Mouse (Mus musculus): Measurements from ENCODE around the gene Casp14. TPM values are rescaled to one million over a fixed set of nuclear protein-coding genes. Genes with fewer than 3 reads are reported as not detected.

Gene Casp14
- polyA plus RNA-seq, 2 experiments: 3.2 to 8.8 TPM

DNA sequence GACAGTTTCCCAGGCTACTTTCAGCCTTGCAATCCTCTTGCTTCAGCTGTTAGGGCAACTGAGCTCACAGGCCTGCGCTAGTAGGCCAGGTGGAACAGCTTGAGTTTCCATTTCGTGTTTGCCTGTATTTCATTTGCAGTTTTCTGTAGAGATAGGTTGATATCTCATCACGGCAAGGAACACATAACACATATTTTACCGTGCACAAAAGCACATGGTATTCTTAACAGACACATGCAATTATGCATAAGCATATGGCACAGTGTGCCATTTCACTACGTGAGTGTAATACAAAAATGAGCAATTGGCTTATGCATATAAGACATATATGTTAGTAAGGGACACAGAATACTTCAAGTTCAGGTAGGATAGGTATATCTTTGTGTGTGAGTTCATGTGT, 9.8 kb upstream of the Casp14 start:
- ATAC-seq (ENCODE audit: low FRiP score, low read depth) (no peak), DNase-seq (ENCODE audit: low spot score) (no peak)
- Histone ChIP-seq H3K27me3 (ENCODE audit: control insufficient read depth, insufficient read depth, low read length) (no peaks in the 10 kb centered on the region), H3K4me1 (ENCODE audit: control insufficient read depth, insufficient read depth, low read length) (no peaks in the 10 kb centered on the region), H3K36me3 (ENCODE audit: control insufficient read depth, insufficient read depth, low read length) (no peaks in the 10 kb centered on the region), H3K9ac (ENCODE audit: low read depth, low read length, severe bottlenecking) (no peak overlapping the region), H3K4me2 (replicated peaks; ENCODE audit: low read depth, low read length, severe bottlenecking) (no peak overlapping the region), H3K9me3 (ENCODE audit: control insufficient read depth, low read length) (no peaks in the 10 kb centered on the region), H3K4me3 (replicated peaks; ENCODE audit: low read length) (no peak overlapping the region), H3K27ac (replicated peaks; ENCODE audit: low read depth, low read length) (no peak overlapping the region)
- no peak for TF ChIP-seq POLR2A (IDR thresholded peaks at IDR 0.05; ENCODE audit: borderline replicate concordance, extremely low read depth, insufficient read depth, insufficient read length)
- 77% methylated on average over 5 of the region's 5 CpGs for WGBS

GRCm38 (mm10) chr10:78727035-78727434, 8.9 kb upstream of the Casp14 start:
- 54% methylated on average over 3 of the region's 3 CpGs for WGBS
- no peak for TF ChIP-seq POLR2A (IDR thresholded peaks at IDR 0.05; ENCODE audit: borderline replicate concordance, extremely low read depth, insufficient read depth, insufficient read length)
- ATAC-seq (ENCODE audit: low FRiP score, low read depth) (no peak), DNase-seq (ENCODE audit: low spot score) (peak; percentile 66)
- no peak overlapping the region for H3K4me3 ChIP-seq (replicated peaks; ENCODE audit: low read length)
- no peak overlapping the region for H3K27ac ChIP-seq (replicated peaks; ENCODE audit: low read depth, low read length)
- no peaks in the 10 kb centered on the region for H3K9me3 ChIP-seq (ENCODE audit: control insufficient read depth, low read length)
- no peaks in the 10 kb centered on the region for H3K4me1 ChIP-seq (ENCODE audit: control insufficient read depth, insufficient read depth, low read length)
- H3K9ac ChIP-seq (ENCODE audit: low read depth, low read length, severe bottlenecking): no peak overlapping the region
- H3K27me3 ChIP-seq (ENCODE audit: control insufficient read depth, insufficient read depth, low read length): no peaks in the 10 kb centered on the region
- H3K36me3 ChIP-seq (ENCODE audit: control insufficient read depth, insufficient read depth, low read length): no peaks in the 10 kb centered on the region
- no peak overlapping the region for H3K4me2 ChIP-seq (replicated peaks; ENCODE audit: low read depth, low read length, severe bottlenecking)

DNA sequence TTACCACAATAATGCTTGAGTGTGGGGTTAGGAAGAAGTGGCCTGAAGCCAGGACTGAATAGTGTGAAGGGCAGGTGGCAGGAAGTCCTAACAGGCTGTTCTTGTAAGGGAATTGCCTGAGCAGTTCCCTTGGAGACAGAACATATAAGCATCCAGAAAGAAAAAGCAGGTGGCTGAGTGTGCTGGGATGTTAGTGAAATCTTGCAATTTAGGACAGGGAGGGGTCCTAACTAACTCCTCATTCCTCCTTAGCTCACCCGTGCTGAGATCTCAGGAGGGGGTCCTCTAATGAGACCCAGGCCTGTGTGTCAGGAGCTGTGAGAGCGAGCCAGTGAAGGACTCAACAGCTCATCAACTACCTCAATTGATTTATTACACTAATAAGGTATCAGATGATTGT, 5.3 kb upstream of the Casp14 start:
- TF ChIP-seq POLR2A (IDR thresholded peaks at IDR 0.05; ENCODE audit: borderline replicate concordance, extremely low read depth, insufficient read depth, insufficient read length): no peak
- H3K9ac ChIP-seq (ENCODE audit: low read depth, low read length, severe bottlenecking): no peak overlapping the region
- H3K27ac ChIP-seq (replicated peaks; ENCODE audit: low read depth, low read length): no peak overlapping the region
- H3K27me3 ChIP-seq (ENCODE audit: control insufficient read depth, insufficient read depth, low read length): no peaks in the 10 kb centered on the region
- peak; percentile 60; the same call in 1 of the 2 replicates for ATAC-seq (ENCODE audit: low FRiP score, low read depth)
- no peaks in the 10 kb centered on the region for H3K4me1 ChIP-seq (ENCODE audit: control insufficient read depth, insufficient read depth, low read length)
- no peak overlapping the region for H3K4me3 ChIP-seq (replicated peaks; ENCODE audit: low read length)
- H3K4me2 ChIP-seq (replicated peaks; ENCODE audit: low read depth, low read length, severe bottlenecking): no peak overlapping the region
- DNase-seq (ENCODE audit: low spot score): no peak
- H3K9me3 ChIP-seq (ENCODE audit: control insufficient read depth, low read length): no peaks in the 10 kb centered on the region
- 7% methylated on average over 2 of the region's 2 CpGs for WGBS
- no peaks in the 10 kb centered on the region for H3K36me3 ChIP-seq (ENCODE audit: control insufficient read depth, insufficient read depth, low read length)

DNA sequence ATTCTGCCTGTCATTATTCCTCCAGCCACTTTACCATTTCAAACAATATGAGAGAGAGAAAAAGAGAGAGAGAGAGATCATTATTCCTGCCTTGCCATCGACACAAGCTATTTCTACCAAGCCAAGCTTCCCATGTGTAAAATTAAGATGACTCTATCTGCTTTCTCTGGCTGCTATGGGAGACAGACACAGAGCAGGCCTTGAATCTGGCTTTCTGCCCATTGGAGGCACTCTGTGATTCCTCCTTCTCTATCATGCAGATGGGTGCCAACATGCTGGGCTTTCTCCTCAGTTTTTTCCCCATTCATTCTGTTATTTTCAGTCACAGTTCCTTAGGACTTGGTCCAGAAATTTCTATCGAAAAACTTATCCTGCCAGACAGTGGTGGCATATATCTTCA, 4.6 kb upstream of the Casp14 start:
- TF ChIP-seq POLR2A (IDR thresholded peaks at IDR 0.05; ENCODE audit: borderline replicate concordance, extremely low read depth, insufficient read depth, insufficient read length): no peak
- H3K36me3 ChIP-seq (ENCODE audit: control insufficient read depth, insufficient read depth, low read length): no peaks in the 10 kb centered on the region
- 79% methylated on average over 2 of the region's 2 CpGs for WGBS
- DNase-seq (ENCODE audit: low spot score) (no peak), ATAC-seq (ENCODE audit: low FRiP score, low read depth) (no peak)
- H3K27ac ChIP-seq (replicated peaks; ENCODE audit: low read depth, low read length): no peak overlapping the region
- H3K9ac ChIP-seq (ENCODE audit: low read depth, low read length, severe bottlenecking): no peak overlapping the region
- H3K9me3 ChIP-seq (ENCODE audit: control insufficient read depth, low read length): no peaks in the 10 kb centered on the region
- no peaks in the 10 kb centered on the region for H3K4me1 ChIP-seq (ENCODE audit: control insufficient read depth, insufficient read depth, low read length)
- H3K27me3 ChIP-seq (ENCODE audit: control insufficient read depth, insufficient read depth, low read length): no peaks in the 10 kb centered on the region
- no peak overlapping the region for H3K4me2 ChIP-seq (replicated peaks; ENCODE audit: low read depth, low read length, severe bottlenecking)
- no peak overlapping the region for H3K4me3 ChIP-seq (replicated peaks; ENCODE audit: low read length)

- no peak overlapping the region for H3K27ac ChIP-seq (replicated peaks; ENCODE audit: low read depth, low read length)
- H3K36me3 ChIP-seq (ENCODE audit: control insufficient read depth, insufficient read depth, low read length): no peaks in the 10 kb centered on the region
- 79% methylated on average over 5 of the region's 5 CpGs for WGBS
- no peak for TF ChIP-seq POLR2A (IDR thresholded peaks at IDR 0.05; ENCODE audit: borderline replicate concordance, extremely low read depth, insufficient read depth, insufficient read length)
- no peaks in the 10 kb centered on the region for H3K27me3 ChIP-seq (ENCODE audit: control insufficient read depth, insufficient read depth, low read length)
- H3K9ac ChIP-seq (ENCODE audit: low read depth, low read length, severe bottlenecking): no peak overlapping the region
- H3K4me3 ChIP-seq (replicated peaks; ENCODE audit: low read length): no peak overlapping the region
- DNase-seq (ENCODE audit: low spot score): no peak
- H3K4me2 ChIP-seq (replicated peaks; ENCODE audit: low read depth, low read length, severe bottlenecking): no peak overlapping the region
- ATAC-seq (ENCODE audit: low FRiP score, low read depth): no peak
- no peaks in the 10 kb centered on the region for H3K9me3 ChIP-seq (ENCODE audit: control insufficient read depth, low read length)
- H3K4me1 ChIP-seq (ENCODE audit: control insufficient read depth, insufficient read depth, low read length): no peaks in the 10 kb centered on the region
Observed at GRCm38 (mm10) chr10:78722036-78722435, 3.9 kb upstream of the Casp14 start.

- TF ChIP-seq POLR2A (IDR thresholded peaks at IDR 0.05; ENCODE audit: borderline replicate concordance, extremely low read depth, insufficient read depth, insufficient read length): no peak
- no peaks in the 10 kb centered on the region for H3K4me1 ChIP-seq (ENCODE audit: control insufficient read depth, insufficient read depth, low read length)
- no peak overlapping the region for H3K4me3 ChIP-seq (replicated peaks; ENCODE audit: low read length)
- no peak for ATAC-seq (ENCODE audit: low FRiP score, low read depth)
- no peaks in the 10 kb centered on the region for H3K27me3 ChIP-seq (ENCODE audit: control insufficient read depth, insufficient read depth, low read length)
- H3K4me2 ChIP-seq (replicated peaks; ENCODE audit: low read depth, low read length, severe bottlenecking): no peak overlapping the region
- no peak overlapping the region for H3K27ac ChIP-seq (replicated peaks; ENCODE audit: low read depth, low read length)
- no peak overlapping the region for H3K9ac ChIP-seq (ENCODE audit: low read depth, low read length, severe bottlenecking)
- DNase-seq (ENCODE audit: low spot score): no peak
- no peaks in the 10 kb centered on the region for H3K36me3 ChIP-seq (ENCODE audit: control insufficient read depth, insufficient read depth, low read length)
- H3K9me3 ChIP-seq (ENCODE audit: control insufficient read depth, low read length): no peaks in the 10 kb centered on the region
Observed at GRCm38 (mm10) chr10:78716231-78716630, 1.9 kb downstream of the Casp14 start.

Measured in limb, embryonic 14.5 days (tissue).